Mouse (Mus musculus) kidney, postnatal 25 days (tissue): ENCODE data around the gene Msgn1.

Source experiments
- DNase-seq, 2 experiments: peaks; one replicate each; pipeline ENCODE4 v3.0.0; 2021; ENCODE audit warnings: mixed read lengths in 2 of 2

Gene Msgn1

DNA sequence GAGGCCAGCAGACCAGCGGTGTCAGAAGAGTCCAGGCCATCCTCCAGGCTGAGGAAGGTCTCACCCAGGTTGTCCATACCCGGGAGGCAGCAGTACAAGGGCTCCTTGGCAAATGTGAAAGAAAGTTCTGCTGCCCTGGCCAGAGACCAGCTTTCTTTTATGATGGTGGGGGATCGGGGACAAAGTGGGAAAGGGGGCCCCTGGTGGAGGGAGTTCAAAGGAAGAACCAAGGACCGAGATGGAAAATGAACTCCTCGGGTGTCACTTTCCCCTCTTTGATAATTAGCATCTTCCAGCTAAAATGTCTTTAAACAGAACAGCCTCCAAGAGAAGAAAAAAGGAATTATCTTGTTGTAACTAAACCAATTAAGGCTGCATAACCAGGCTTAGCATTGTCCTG, at the start of gene Msgn1:
Msgn1 (minus strand) TSS at position 101 of the 400 bp plus-strand sequence.
- DNase-seq: no peak

DNA sequence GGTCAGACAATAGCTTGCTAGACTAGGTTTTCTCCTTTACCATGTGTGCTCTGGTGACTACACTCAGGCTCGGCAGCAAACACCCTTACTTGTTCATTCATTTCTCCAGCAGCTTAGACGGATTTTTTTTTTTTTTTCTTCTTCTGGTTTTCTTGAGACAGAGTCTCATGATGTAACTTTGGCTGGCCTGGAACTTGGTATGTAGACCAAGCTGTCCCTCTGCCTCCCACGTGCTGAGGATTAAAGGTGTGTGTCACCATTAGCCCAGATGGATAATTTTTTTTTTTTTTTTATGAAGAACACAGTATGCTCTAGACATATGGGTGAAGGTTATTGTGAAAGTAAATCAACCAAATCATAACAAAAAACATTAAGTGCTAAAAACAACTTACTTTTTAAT, 41.5 kb upstream of the Msgn1 start:
- no peak for DNase-seq

DNA sequence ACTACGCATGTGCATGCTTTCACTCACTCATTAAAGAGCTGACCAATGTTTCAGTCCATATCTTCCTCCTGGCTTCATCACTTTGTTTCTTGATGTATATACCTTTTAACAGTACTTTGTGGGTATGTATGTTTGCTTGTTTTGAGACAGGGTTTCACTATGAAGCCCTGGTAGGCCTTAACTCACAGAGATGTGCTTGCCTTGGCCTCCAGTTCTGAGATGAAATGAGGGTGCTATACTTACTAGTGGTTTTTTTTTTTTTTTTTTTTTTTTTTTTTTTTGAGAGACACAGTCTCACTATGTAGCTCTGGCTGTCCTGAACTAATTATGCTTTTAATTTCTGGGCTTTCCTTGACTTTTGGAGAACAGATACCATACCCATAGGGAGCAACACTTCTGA, 38.7 kb upstream of the Msgn1 start:
- DNase-seq: no peak

DNA sequence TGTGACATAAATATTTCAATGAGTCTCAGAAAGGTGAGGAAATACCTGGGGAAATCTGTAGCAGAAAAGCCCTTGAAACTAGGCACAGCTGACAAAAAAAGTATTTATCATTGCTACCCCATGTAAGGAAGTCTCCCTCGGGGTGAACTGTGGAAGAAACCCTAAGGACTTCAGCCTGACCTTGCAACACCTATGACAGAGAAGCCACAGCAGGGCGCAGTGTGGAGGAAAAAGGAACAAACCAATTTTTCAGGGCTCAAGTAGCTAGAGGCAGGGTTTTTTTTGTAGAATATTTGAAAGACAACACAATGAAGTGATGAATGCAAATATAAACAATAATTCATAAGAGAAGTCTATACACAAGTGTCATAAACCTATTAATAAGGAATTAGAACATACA, 27.2 kb upstream of the Msgn1 start:
- DNase-seq: no peak

DNA sequence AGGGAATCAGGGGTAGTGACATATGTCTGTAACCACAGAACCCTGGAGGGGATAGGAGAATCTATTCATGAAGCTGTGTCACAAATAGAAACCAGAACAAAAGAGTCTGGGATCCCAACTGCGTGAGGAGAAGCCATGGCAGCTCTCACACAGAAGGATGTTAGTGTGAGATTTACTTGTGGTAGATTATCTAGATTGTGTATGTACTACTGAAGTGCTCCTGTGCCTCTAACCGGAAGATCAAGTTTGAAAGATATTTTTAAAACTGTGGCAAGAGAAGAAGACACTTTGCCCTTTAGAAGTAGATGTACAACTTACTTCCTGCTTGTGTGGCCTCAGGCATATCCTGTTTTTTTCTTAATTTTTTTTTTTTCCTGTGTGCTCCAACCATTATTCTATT, 21.5 kb upstream of the Msgn1 start:
- DNase-seq: no peak

DNA sequence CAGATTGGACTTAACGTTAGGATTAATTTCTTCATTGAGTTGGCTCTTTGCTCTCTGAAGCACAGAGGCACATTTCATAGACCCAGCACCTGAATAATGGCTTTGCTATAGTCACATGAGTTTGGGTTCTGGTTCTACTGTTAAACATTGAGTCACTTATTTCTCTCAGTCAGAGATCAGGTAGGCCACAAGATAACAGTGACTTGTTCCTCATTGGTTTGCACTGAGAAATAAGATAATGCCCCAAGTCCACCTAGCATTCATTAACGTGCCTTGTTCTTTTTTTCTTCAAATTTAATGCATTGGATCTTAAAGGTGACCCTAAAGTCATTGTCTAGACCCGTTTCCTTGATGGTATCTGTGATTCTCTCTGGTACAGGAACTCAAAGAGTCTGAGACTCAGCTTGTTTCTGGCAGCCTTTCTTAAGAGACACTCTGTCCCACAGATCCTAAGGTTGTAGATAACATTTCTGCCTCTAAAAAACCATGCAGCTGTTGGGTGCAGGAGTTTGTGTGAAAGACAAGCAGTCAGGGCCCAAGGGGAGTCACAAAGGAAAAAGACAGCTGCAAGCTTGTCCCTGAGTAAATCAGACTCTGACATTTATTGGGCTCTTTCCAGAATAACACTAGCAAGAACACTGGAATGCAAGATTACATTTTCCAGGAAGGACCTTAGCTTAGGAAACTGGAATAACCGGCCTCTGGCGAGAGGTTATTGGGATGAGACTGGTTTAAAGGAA, 17.9 kb upstream of the Msgn1 start:
- peak; percentile 2 to 34 for DNase-seq

DNA sequence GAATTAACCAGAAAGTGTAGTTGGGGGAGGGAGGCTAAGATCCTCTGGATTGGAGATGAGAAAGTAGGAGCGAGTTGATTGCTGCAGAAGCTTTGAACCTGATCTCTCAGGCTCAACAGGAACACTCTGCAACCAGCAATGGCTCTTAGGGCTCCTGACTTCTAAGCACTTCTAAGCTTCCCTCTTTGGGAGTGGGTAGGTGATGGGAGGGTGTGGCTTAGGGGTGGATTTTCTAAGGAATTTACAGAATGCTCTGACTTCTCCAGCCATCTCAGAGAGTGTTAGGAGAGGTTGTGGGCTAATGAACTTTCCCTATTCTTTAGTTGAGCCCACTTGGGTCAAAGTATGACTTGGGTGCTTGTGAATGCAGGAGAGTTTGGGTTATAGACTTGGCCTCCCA, 17.4 kb upstream of the Msgn1 start:
- DNase-seq: no peak

DNA sequence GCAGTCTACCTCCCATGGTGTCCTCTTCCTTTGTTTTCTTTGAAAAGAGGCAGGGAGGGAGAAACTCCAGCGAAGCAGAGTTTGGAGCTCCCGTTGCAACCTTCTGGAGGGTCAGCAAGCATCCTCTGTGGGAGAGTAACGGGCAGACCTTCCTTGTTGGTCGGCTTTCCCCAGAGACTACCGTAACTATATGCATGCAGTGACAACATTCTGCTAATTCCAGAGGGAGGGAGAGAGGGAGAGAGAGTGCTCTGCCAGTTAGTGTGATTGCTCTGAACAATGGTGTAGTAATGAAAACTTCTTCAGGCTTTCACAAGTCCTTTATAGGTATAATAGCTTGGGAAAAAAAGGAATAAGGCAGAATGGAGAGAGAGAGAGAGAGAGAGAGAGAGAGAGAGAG, 15.9 kb upstream of the Msgn1 start:
- no peak for DNase-seq

DNA sequence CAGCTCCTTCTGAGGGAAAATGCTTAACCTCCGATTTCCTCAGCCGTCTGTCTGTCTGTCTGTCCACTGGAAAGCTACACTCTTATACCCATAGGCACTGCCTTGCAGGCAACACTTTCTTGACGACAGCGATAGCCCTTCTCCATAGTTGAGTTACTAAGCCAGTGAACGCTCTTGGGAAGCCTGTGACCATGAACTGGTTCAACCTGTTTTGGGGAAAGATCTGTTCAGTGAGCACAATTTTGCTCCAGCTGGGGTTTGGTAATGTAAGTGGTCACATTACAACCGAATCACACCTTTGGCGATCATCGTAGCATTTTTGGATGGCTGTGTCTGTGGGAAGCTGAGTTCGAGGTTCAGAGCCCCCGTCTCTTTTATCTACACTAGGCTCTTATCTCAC, 14.3 kb upstream of the Msgn1 start:
- peak in 1 of 2 experiments; percentile 33 for DNase-seq

DNA sequence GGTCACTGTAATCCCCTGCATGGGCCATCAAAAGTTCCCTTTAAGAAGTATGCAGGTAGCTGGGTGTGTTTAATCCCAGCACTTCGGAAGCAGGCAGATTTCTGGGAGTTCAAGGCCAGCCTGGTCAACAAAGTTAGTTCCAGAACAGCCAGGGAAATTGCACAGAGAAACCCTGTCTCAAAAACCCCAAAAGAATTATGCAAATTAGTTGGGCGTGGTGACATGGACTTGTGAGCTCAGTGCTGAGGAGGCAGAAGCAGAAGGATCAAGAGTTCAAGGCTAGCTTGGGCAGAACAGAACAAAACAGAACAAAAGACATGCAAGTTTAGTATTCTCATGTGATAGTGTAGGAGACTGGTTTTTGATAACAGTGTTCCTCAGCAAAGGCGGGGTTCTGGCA, 13.8 kb upstream of the Msgn1 start:
- no peak for DNase-seq

DNA sequence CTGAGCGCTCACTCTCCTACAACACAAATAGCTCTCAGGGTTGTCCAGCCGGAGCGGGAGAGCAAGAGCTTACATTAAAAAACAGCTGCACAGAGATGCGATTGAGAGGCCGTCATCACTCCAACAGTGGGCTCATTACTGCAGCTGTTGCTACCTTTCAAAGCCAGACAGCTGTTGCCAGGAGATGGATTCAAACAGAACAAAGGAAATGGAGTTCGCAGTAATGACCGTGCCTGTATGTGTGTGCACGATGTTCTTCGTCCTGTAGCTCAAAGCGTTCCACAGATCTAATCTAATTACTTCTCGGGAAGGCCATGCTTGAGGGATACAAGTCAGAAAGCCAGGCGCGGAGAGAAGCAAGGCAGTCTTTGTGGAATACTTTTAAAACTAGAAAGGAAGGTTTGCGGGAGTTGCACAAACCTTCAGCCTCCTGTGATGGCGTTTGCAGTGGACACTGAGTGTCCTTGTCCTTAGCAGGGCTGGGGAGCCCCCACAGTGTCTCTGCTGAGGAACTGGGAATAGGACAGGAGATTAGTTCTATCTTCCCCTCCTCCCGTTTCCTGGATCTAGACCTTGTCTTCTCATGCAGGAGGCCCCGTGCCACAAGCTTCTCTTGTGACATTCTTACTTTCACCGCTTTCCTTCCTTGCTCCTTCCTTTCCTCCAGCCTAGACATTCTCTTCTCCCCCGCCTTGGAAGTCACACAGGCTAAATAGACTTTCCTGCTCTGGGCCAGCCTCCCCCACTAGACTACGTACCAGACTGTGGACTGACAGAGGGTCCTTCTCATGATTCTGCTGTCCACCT, 13.0 kb upstream of the Msgn1 start:
- DNase-seq: peak in 1 of 2 experiments; percentile 39

DNA sequence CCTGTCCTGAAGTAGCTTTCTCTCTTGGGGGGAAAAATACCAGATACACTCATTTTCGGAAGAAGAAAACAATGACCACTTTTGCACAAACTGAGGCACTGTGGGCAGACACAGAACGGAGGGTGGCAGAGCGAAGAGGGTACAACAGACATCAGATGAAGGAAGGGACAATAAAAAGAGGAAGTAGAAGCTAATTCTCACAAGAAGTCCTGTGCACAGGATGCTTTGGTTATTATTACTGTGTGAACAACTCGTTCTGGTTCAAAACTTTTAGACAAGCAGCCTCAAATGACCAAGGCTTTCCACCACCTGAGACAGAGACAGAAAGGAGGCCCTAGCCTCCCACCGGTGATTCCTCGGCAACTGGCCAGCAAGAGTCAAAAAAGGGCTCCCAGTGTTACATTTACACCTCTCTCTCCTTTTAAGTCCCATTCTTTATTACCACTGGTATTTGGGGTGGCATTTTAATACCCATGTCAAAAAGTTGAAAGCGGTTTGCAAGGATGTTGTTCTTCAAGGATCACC, 9.0 kb upstream of the Msgn1 start:
- no peak for DNase-seq

DNA sequence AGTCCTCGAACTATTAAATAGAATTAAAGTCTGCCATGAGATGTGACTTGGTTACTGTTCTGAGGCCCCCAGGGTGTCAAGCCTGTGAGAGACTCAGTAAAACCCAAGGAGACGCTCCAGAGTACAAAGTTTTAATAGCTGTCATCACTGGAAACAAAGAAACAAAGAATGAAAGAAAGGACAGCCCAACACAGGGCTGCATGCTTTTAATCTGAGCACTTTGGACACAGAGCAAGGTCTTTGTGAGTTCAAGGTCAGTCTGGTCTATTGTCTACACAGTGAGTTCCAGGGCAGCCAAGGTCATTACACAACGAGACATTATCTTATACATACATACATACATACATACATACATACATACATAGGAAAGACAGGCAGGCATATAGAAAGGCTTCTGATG, 7.7 kb upstream of the Msgn1 start:
- no peak for DNase-seq

DNA sequence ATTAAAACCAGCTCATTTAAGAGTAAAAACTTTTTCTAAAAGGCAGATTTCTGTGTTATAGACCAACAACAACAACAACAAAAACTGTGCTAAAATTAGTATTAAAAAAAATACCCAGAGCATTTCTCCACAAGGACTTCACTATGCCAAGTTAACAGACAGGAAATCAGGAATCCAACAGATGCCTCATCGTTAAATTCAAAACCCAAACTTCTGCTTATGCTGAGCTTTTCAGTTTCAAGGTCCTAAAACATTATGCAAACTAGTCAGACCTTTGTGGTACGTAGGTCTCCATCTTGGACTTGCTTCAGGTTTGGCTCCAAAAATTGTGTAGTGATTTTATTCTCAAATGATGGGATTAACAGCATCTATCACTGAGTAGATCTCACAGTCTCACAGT, 6.8 kb upstream of the Msgn1 start:
- no peak for DNase-seq

DNA sequence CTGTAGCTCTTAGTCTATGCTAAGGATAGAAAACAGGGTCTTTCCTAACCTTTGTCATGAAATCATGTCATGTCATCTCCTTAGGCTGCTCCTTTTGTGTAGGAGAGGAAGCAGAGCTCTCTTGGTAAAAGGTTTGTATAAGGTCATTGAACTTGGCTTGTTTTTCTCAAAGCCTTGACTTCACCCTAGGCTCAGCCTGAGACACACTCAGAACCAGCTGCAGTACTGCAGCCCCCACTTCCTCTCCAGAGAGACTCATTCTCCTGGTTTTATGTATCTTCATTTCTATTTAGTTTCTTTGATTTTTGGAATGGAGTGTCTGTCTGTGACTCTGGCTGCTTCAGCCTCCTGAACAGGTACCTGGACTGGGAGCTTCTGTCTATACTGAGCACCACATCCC, 6.0 kb upstream of the Msgn1 start:
- DNase-seq: no peak

DNA sequence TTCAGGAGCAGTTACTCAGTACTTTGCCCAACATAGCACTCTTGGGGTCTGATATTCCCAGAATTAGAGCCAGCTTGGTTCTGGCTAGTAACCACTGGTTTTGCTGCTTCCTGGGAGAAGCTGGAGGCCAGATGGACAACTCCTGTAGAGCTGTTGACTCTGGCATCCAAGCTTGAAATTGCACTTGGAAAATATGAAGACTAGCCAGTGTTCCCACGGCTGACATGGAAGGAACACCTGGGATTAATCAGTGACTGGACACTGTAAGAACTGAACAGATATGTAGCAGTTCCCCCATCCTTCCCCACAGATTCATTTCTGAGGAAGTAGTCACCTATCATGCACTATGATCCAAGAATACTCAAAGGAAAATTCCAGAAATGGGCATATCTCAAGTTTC, 4.1 kb upstream of the Msgn1 start:
- no peak for DNase-seq

DNA sequence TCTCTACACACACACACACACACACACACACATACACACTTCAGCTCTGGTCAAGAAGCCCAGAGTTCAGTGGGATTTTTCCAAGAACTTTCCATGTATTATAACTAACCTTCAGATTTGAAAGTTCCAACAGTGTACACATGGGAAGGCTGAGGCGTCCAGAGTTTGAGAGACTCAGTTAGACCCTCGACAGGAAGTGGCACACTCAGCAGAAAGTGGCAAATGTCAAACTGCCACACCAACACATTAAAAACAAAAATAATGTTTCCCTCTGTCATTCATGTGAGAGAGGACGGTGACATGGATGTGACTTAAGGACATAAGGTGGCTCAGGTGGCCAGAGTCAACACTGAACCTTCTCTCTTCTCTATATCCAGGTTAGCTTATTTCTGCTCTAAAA, 1.6 kb upstream of the Msgn1 start:
- no peak for DNase-seq

DNA sequence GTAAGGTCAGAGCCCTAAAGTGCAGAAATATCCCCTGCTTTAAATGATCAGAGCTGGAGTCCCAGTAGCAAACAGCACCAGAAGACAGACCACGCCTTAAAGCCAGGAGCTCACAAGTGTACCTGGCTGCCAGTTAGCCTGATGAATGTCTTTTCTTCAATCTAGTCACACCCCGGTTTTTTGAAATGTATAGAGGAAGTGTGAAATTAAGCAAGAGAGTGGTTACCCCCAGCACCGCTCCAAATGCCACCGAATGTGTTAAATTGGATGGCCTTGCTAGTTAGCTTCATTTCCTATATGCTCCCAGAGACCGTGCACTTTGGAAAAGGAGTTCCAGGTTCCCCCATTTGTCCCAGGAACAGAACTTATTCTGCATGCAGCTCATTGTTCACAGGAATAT, 864 bp upstream of the Msgn1 start:
- DNase-seq: no peak

DNA sequence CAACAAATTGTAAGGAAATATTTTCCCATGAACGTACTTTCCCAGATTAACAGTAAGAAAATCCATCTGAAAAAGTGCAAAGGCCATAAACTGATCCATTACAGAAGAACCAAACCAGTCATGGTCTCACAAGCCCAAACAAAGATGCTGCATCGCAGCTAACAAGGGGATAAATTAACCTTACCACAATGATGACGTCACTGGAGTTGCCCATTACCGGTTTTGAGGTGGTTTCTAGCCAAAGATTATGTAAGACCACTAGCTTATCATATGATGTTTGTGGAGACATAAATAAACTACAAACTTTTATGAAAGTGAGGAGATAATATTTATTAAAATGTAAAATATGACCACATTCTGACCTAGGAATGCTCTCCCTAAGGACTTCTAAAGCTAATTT, 2.5 kb downstream of the Msgn1 start:
- DNase-seq: no peak

DNA sequence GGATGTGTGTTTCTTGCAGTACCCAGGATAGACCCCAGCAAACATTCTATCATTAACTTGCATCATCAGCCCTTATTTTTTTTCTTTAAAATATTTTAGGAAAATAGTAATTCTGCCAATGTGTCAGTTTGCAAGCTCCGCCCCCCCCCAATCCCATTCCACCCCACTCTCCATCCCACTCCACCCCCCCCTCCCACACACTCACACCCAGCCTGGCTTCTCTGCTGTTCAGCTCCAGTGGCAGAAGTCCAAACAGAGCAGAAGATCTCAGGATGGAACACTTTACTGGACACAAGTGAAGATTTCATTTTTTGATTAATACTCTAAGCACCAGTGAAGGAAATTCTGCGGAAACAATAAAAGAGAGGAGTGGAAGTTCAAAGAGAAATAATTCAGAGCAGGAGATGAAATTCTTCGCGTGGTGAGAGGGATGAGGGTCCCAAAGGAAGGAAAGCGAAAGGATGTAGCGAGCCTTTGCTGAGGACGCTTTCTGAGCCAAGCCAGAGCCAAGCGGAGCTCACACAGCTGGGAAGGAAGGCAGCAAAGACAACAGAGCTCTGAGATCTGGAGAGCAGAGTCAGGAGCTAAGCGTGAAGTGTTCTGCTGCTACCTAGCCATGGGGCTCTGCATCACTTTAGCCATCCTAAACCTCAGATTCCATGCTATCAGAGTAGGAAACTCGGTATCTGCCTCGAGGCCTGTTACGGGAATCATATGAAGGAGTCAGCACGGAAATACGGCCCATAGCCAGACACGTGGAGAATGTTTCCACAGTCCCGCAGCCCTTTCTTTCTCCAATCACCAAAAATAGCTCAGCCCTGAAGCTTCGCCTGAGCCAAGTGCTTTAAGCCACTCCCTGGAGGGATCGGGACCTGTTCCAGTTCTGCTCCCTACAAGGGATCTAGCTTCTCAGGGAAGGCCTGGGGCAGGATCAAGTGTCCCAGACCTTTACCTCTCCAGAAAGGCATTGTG, 4.8 kb downstream of the Msgn1 start:
- DNase-seq: peak; percentile 53 to 69

DNA sequence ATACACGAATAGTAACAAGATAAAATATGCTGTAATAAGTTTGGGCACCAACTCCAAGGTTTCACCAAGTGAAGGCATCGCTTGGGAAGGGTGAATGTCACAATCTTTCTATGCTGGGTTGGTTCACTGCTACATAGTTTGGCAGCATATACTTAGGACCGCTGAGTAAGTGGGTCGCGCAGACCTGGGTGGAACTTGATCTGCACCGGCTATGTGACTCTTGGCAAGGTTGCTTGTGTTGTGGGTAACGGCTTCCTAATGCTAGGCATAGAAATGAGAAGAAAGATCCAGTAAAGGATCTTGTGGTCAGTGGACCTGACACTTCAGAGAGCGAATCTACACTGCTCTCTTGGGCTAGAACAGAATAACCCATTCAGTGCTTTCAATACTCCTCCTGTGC, 6.3 kb downstream of the Msgn1 start:
- no peak for DNase-seq

DNA sequence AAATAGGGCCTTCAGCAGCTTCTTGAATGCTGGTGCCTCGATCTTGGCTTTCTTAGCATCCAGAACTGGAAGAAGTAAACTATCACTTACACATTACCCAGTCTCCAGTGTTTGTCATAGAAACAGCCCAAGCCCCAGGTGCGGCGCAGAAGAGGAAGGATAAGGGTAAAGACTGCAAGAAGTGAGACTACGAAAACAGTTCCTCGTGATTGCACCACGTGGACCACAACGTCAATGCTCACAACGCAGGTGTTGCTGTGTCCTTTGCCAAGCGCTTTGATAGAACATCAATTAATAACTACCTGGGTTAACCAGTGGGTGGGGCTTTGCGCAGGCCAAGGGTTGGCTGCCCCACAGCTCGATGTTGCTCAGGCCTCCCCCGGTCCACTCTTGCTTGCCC, 8.1 kb downstream of the Msgn1 start:
- no peak for DNase-seq

DNA sequence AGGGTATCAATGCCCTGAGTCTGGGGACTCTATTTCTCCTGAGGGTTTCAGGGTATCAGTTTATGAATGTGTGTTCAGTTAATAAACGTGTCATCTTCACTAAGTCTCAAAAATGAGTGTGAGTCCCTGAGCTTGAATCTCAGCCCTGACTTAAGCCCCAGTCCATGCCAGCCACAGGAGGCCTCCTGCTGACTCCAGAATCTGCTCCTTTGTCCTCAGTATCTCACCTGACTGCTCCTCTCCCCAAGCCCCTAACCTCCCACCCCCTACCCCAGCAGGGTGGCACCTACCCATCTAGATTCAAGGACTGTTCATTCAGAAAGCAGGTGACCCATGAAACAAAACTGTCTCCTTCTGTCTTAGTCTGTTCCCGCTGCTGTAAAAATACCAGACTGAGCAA, 10.2 kb downstream of the Msgn1 start:
- no peak for DNase-seq
